Mouse (Mus musculus) liver, embryonic 16.5 days (tissue): ENCODE measurements around the gene Ncor1. TPM values are rescaled to one million over a fixed set of nuclear protein-coding genes. Genes with fewer than 3 reads are reported as not detected.
"Not testable (repeated sequence)": the region's sequence is repeated elsewhere in the genome, so short reads cannot be mapped to it uniquely, and the experiment has no call there.

Source experiments
- ATAC-seq: fragments of 200-750 bp; cut with Nextera tagmentation; 2 replicates; pipeline ENCODE4 v1.8.0; 2017; ENCODE audit warnings: low read depth, mild to moderate bottlenecking, moderate number of reproducible peaks, moderate library complexity
- H3K27ac ChIP-seq: fragments of 300-500 bp; sonication (generic); 2 replicates; pipeline ENCODE4 v1.5.1; 2014; ENCODE audit warnings: mild to moderate bottlenecking, low read length
- H3K27me3 ChIP-seq: fragments of 300-500 bp; sonication (generic); 2 replicates; pipeline ENCODE4 v1.6.1; 2014; ENCODE audit warnings: low read depth, low read length, mixed read lengths; ENCODE audit not compliant: control insufficient read depth, insufficient read depth
- H3K36me3 ChIP-seq: fragments of 300-500 bp; sonication (generic); 2 replicates; pipeline ENCODE4 v1.6.1; 2014; ENCODE audit warnings: mild to moderate bottlenecking; ENCODE audit not compliant: control insufficient read depth, insufficient read depth
- H3K4me1 ChIP-seq: fragments of 300-500 bp; sonication (generic); 2 replicates; pipeline ENCODE4 v1.6.1; 2014; ENCODE audit warnings: low read depth, low read length, mixed read lengths; ENCODE audit not compliant: control insufficient read depth
- H3K4me2 ChIP-seq: fragments of 300-500 bp; sonication (generic); 2 replicates; pipeline ENCODE4 v1.6.1; 2014; ENCODE audit warnings: low read depth, low read length, mixed read lengths
- H3K4me3 ChIP-seq: fragments of 300-500 bp; sonication (generic); 2 replicates; pipeline ENCODE4 v1.5.1; 2014; ENCODE audit warnings: low read depth, mild to moderate bottlenecking, low read length
- H3K9ac ChIP-seq: fragments of 300-500 bp; sonication (generic); 2 replicates; pipeline ENCODE4 v1.6.1; 2014; ENCODE audit warnings: low read depth, low read length
- H3K9me3 ChIP-seq: fragments of 300-500 bp; sonication (generic); replicated peaks from 2 replicates; pipeline ENCODE4 v1.6.1; 2016; ENCODE audit warnings: low read length; ENCODE audit not compliant: control insufficient read depth
- WGBS: fragments of 180-500 bp; shearing (Covaris S2); extraction: QIAGEN DNeasy Blood & Tissue Kit; methylation state at CpG from one replicate; pipeline ENCODE4 v1.1.7; 2014; ENCODE audit not compliant: insufficient replicate concordance; 5-methylcytosine and 5-hydroxymethylcytosine counted together
- polyA plus RNA-seq: library from polyadenylated mRNA; unstranded; fragments of >200 nt; fragmentation: Nextera tagmentation; extraction: Ambion mirVana; gene quantifications from 2 replicates; pipeline ENCODE4 v1.2.1, GENCODE M21; 2015

Gene Ncor1
- polyA plus RNA-seq, 1 experiment from 2014 or later: 22.7 TPM

DNA sequence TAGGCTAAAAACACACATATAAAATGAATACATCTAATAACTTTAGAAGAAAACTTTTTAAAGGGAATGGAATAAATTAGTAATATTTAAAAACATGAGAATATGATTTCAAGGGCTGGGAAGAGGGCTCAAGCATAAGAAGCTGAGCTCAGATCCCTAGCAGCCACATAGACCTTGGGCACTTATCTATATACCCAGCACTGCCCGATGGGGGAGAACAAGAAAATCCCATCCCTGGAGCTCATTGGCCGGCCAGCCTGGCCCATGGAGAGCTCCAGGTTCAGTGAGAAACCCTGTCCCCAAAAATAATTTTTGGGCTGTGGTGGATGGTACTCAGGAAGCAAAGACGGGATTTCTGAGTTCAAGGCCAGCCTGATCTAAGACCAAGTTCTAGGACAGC lies 7.5 kb upstream of the Ncor1 start:
- no peak overlapping the region for H3K4me3 ChIP-seq
- H3K4me1 ChIP-seq: peaks cover 35% of the 10 kb centered on the region
- H3K27ac ChIP-seq: peak overlapping the region; percentile 39
- H3K9me3 ChIP-seq: no peaks in the 10 kb centered on the region
- H3K9ac ChIP-seq: no peak overlapping the region
- H3K4me2 ChIP-seq: no peak overlapping the region
- no peaks in the 10 kb centered on the region for H3K27me3 ChIP-seq
- ATAC-seq: peak; percentile 44; the same call in 1 of the 2 replicates
- WGBS: 31% methylated on average over 3 of the region's 3 CpGs
- no peaks in the 10 kb centered on the region for H3K36me3 ChIP-seq

DNA sequence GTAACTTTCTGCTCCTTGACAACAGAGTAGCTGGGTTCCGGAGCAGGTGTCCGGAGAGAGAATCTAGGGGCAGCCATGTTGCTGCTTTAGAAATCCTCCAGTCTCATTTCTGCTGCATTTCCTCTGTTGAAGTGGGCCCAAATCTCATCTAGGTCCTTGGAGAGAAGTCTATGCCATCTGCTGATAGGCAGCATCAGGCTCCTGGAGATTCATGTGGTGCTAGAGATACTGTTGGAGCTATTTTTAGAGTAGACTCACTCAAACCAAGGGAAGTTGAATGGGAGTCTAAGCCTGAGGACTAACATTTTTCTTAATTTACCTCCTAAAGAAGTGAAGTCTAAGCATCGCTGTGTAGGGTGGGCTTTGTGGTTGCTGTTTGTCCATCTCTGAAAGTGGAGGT lies 6.4 kb upstream of the Ncor1 start:
- peak overlapping the region; percentile 59 for H3K27ac ChIP-seq
- WGBS: 39% methylated on average over 3 of the region's 3 CpGs
- no peaks in the 10 kb centered on the region for H3K36me3 ChIP-seq
- peak; percentile 79 for ATAC-seq
- no peaks in the 10 kb centered on the region for H3K27me3 ChIP-seq
- no peaks in the 10 kb centered on the region for H3K9me3 ChIP-seq
- peak overlapping the region; percentile 44 for H3K4me2 ChIP-seq
- H3K9ac ChIP-seq: no peak overlapping the region
- peaks cover 38% of the 10 kb centered on the region for H3K4me1 ChIP-seq
- no peak overlapping the region for H3K4me3 ChIP-seq

DNA sequence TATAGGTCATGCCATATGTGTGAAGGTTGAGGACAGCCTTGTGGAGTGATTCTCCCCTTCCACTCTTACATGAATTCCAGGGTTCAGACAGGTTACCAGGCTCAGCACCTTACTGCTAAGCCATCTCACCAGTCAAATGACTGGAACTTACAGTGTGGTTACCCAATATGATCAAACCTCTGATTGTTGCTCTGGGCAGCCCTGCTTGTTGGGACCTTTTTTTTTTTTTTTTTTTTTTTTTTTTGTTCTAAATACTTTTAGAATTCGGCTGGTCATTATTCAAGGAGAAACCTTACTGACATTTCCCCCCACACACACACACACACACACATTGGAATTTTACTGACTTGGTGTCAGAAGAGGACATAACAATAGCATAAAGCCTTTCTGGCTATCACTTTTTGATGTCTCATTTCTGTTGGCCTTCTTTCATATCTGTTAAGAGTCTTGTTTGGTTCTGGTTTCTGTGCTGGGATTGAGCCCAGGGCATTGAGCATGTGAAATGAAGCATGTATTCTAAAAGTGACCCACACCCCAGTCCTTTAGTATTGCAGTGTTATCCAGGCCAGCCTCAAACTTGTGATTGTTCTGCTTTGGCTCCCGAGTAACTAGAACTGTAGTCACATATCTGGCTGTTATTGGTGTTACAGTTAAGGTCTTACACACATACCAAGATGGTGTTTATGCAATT lies 5.0 kb upstream of the Ncor1 start:
- Histone ChIP-seq H3K27me3 (no peaks in the 10 kb centered on the region), H3K36me3 (no peaks in the 10 kb centered on the region), H3K4me2 (no peak overlapping the region), H3K9ac (no peak overlapping the region), H3K4me3 (no peak overlapping the region), H3K27ac (no peak overlapping the region), H3K9me3 (no peaks in the 10 kb centered on the region), H3K4me1 (peaks cover 42% of the 10 kb centered on the region)
- 49% methylated on average over 2 of the region's 2 CpGs for WGBS
- no peak for ATAC-seq

DNA sequence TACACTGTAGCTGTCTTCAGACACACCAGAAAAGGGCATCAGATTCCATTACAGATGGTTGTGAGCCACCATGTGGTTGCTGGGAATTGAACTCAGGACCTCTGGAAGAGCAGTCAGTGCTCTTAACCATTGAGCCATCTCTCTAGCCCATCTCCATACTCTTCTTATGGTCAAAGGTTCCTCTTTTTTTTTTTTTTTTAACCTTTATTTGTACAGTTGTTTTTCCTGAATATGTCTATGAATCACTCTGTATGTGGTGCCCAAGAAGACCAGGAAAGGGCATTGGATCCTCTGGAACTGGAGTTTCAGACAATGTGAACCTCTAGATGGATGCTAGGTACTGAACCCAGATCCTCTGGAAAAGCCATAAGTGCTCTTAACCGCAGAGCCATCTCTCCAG lies 4.2 kb upstream of the Ncor1 start:
- 97% methylated on average over 1 of the region's 1 CpGs for WGBS
- not testable (repeated sequence) for H3K36me3 ChIP-seq, H3K9me3 ChIP-seq, H3K27me3 ChIP-seq, H3K4me2 ChIP-seq, H3K9ac ChIP-seq, ATAC-seq, H3K4me3 ChIP-seq, H3K27ac ChIP-seq
- H3K4me1 ChIP-seq: peaks cover 40% of the 10 kb centered on the region

- Histone ChIP-seq H3K9me3 (no peaks in the 10 kb centered on the region), H3K4me2 (peak overlapping the region; percentile 71), H3K27me3 (no peaks in the 10 kb centered on the region), H3K4me3 (peak overlapping the region; percentile 93), H3K4me1 (peaks cover 12% of the 10 kb centered on the region), H3K36me3 (no peaks in the 10 kb centered on the region), H3K27ac (peak overlapping the region; percentile 96), H3K9ac (peak overlapping the region; percentile 98)
- WGBS: under 1% methylated on average over 9 of the region's 9 CpGs
- no peak for ATAC-seq
Measured at GRCm38 (mm10) chr11:62458780-62459179, 439 bp upstream of the Ncor1 start.

DNA sequence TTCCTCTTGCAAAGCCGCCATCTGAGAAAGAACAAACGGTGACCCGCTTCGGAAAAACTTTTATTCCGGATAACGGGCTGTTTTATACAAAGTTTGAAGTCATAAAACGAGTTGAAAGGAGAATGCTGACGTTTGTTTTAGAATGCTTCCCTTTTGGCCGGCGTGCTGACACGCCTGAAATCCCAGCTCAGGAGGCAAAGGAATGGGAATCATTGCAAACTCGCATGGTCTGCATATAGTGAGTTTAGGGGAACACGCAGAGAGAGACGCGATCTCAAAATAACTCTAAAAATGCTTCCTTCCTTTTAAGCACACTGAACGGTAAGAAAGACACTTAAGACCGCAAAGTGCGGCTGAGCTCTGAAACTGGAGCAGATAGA lies 460 bp downstream of the Ncor1 start:
- peak overlapping the region; percentile 98 for H3K9ac ChIP-seq
- H3K9me3 ChIP-seq: no peaks in the 10 kb centered on the region
- WGBS: under 1% methylated on average over 18 of the region's 18 CpGs
- peak overlapping the region; percentile 71 for H3K4me2 ChIP-seq
- ATAC-seq: no peak
- peak overlapping the region; percentile 96 for H3K27ac ChIP-seq
- H3K4me1 ChIP-seq: peaks cover 9% of the 10 kb centered on the region
- H3K4me3 ChIP-seq: peak overlapping the region; percentile 93
- no peaks in the 10 kb centered on the region for H3K36me3 ChIP-seq
- H3K27me3 ChIP-seq: no peaks in the 10 kb centered on the region

- H3K4me2 ChIP-seq: peak overlapping the region; percentile 71
- no peaks in the 10 kb centered on the region for H3K36me3 ChIP-seq
- no peaks in the 10 kb centered on the region for H3K27me3 ChIP-seq
- H3K4me3 ChIP-seq: peak overlapping the region; percentile 93
- peak overlapping the region; percentile 96 for H3K27ac ChIP-seq
- peak overlapping the region; percentile 98 for H3K9ac ChIP-seq
- peaks cover 9% of the 10 kb centered on the region for H3K4me1 ChIP-seq
- peak; percentile 94 for ATAC-seq
- WGBS: under 1% methylated on average over 67 of the region's 73 CpGs
- no peaks in the 10 kb centered on the region for H3K9me3 ChIP-seq
Measured at GRCm38 (mm10) chr11:62457241-62457890, 975 bp downstream of the Ncor1 start.

DNA sequence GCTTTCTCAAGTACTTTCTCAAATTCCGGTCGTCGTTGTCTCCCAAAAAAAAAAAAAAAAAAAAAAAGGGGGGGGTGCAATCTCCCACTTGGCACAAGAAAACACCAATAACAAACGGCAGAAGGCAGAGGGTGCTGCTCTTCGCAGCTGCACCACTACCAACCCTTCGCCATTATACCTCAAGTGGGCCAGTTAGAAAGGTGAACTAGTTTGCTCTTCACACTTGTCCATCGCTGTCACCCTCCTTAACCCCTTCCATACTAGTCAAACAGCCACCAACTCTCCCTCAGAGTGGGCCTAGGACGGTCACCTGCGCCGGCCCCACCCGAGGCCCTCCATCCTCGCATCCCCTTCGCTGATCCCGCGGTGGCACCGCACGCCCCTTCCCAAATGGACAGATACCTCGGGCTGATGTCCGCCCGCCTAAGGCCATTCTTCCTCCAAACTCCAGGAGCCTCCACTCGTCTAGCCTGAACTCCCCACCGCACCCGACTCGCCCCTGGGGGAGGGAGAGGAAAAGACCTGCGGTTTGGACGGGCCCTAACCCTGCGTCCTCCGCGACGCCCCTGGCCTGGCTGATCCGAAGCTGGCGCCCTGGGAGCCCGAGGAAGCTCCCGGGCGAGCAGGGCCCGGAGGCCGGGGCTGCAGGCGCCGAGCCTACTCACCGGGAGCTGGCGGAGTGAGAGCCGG lies 1.7 kb downstream of the Ncor1 start:
- no peaks in the 10 kb centered on the region for H3K9me3 ChIP-seq
- H3K36me3 ChIP-seq: no peaks in the 10 kb centered on the region
- H3K4me3 ChIP-seq: peak overlapping the region; percentile 93
- no peaks in the 10 kb centered on the region for H3K27me3 ChIP-seq
- ATAC-seq: peak; percentile 14
- peak overlapping the region; percentile 96 for H3K27ac ChIP-seq
- WGBS: under 1% methylated on average over 31 of the region's 42 CpGs
- H3K9ac ChIP-seq: peak overlapping the region; percentile 98
- peaks cover 9% of the 10 kb centered on the region for H3K4me1 ChIP-seq
- peak overlapping the region; percentile 56 for H3K4me2 ChIP-seq

GRCm38 (mm10) chr11:62456021-62456482 lies 2.3 kb downstream of the Ncor1 start:
- peak overlapping the region; percentile 98 for H3K9ac ChIP-seq
- WGBS: 5% methylated on average over 3 of the region's 3 CpGs
- no peak for ATAC-seq

More at GRCm38 (mm10) chr11:62456021-62456482, 2.3 kb downstream of the Ncor1 start:
- peak overlapping the region; percentile 96 for H3K27ac ChIP-seq
- H3K9me3 ChIP-seq: no peaks in the 10 kb centered on the region
- H3K4me3 ChIP-seq: peak overlapping the region; percentile 93
- H3K4me1 ChIP-seq: peaks cover 9% of the 10 kb centered on the region
- H3K36me3 ChIP-seq: no peaks in the 10 kb centered on the region
- peak overlapping the region; percentile 56 for H3K4me2 ChIP-seq
- no peaks in the 10 kb centered on the region for H3K27me3 ChIP-seq
